Mouse (Mus musculus) frontal cortex, adult (tissue): ENCODE data around the gene Col4a2.

Source experiments
- ATAC-seq: cut with Nextera tagmentation; 2 replicates; pipeline ENCODE4 v1.9.2; 2017; ENCODE audit warnings: mild to moderate bottlenecking, moderate library complexity, mixed read lengths; ENCODE audit not compliant: low TSS enrichment

The Col4a2 gene

GRCm38 (mm10) chr8:11323681-11324080, 11.1 kb downstream of the Col4a2 start:
- no peak for ATAC-seq

- ATAC-seq, result no peak
Observed at GRCm38 (mm10) chr8:11324801-11325395, 12.3 kb downstream of the Col4a2 start.

- no peak for ATAC-seq
Observed at GRCm38 (mm10) chr8:11327298-11327697, 14.7 kb downstream of the Col4a2 start.

GRCm38 (mm10) chr8:11327722-11328417, 15.3 kb downstream of the Col4a2 start:
- ATAC-seq, result no peak

GRCm38 (mm10) chr8:11331561-11331960, 19.0 kb downstream of the Col4a2 start:
- ATAC-seq, result no peak

GRCm38 (mm10) chr8:11333746-11334145, 21.1 kb downstream of the Col4a2 start:
- ATAC-seq, result no peak

- ATAC-seq, result no peak
Observed at GRCm38 (mm10) chr8:11334493-11334892, 21.9 kb downstream of the Col4a2 start.

GRCm38 (mm10) chr8:11335238-11335637, 22.6 kb downstream of the Col4a2 start:
- no peak for ATAC-seq

- no peak for ATAC-seq
Observed at GRCm38 (mm10) chr8:11336346-11336745, 23.7 kb downstream of the Col4a2 start.

- ATAC-seq, result no peak
Observed at GRCm38 (mm10) chr8:11337642-11338041, 25.0 kb downstream of the Col4a2 start.

GRCm38 (mm10) chr8:11338507-11338906, 25.9 kb downstream of the Col4a2 start:
- no peak for ATAC-seq

GRCm38 (mm10) chr8:11340310-11341110, 27.9 kb downstream of the Col4a2 start:
- ATAC-seq, result no peak

GRCm38 (mm10) chr8:11341111-11341566, 28.5 kb downstream of the Col4a2 start:
- ATAC-seq, result no peak

GRCm38 (mm10) chr8:11344459-11344858, 31.9 kb downstream of the Col4a2 start:
- ATAC-seq, result no peak

- no peak for ATAC-seq
Observed at GRCm38 (mm10) chr8:11346225-11346624, 33.6 kb downstream of the Col4a2 start.

GRCm38 (mm10) chr8:11347699-11348098, 35.1 kb downstream of the Col4a2 start:
- ATAC-seq, result no peak

GRCm38 (mm10) chr8:11348622-11349021, 36.0 kb downstream of the Col4a2 start:
- ATAC-seq, result no peak

GRCm38 (mm10) chr8:11351355-11351754, 38.8 kb downstream of the Col4a2 start:
- ATAC-seq, result no peak

GRCm38 (mm10) chr8:11352514-11352913, 39.9 kb downstream of the Col4a2 start:
- peak; percentile 47 for ATAC-seq

GRCm38 (mm10) chr8:11354800-11355451, 42.3 kb downstream of the Col4a2 start:
- no peak for ATAC-seq

- no peak for ATAC-seq
Observed at GRCm38 (mm10) chr8:11355900-11356299, 43.3 kb downstream of the Col4a2 start.

- no peak for ATAC-seq
Observed at GRCm38 (mm10) chr8:11356776-11357175, 44.2 kb downstream of the Col4a2 start.
